Mouse (Mus musculus) forebrain, embryonic 11.5 days (tissue): ENCODE results near the gene Olfr769. TPM values are rescaled to one million over a fixed set of nuclear protein-coding genes. Genes with fewer than 3 reads are reported as not detected.

Source experiments
- polyA plus RNA-seq: library from polyadenylated mRNA; unstranded; fragments of >200 nt; fragmentation: Nextera tagmentation; extraction: Ambion mirVana; gene quantifications from 2 replicates; pipeline ENCODE4 v1.2.1, GENCODE M21; 2014

Gene Olfr769
- polyA plus RNA-seq, 1 experiment from 2014 or later: not detected

Other genes starting within 250 kb of the Olfr769 start
- 10.5 and 11.7 TPM in 2 replicates for gene Gdf11, start 226.1 kb downstream of the Olfr769 start, polyA plus RNA-seq
- 144 and 151 TPM in 2 replicates for gene Cd63, start 216.9 kb downstream of the Olfr769 start, polyA plus RNA-seq
- 12.3 and 12.6 TPM in 2 replicates for gene Rdh5, start 195.0 kb downstream of the Olfr769 start, polyA plus RNA-seq
- gene Bloc1s1, start 193.8 kb downstream of the Olfr769 start, polyA plus RNA-seq: 191 and 202 TPM in 2 replicates
- gene Itga7, start 184.0 kb downstream of the Olfr769 start, polyA plus RNA-seq: 0.65 and 0.69 TPM in 2 replicates
- not detected in 2 replicates for gene Mettl7b, start 156.9 kb downstream of the Olfr769 start, polyA plus RNA-seq
- not detected in 2 replicates for gene Olfr9, start 128.4 kb downstream of the Olfr769 start, polyA plus RNA-seq
- gene Olfr763, start 107.1 kb downstream of the Olfr769 start, polyA plus RNA-seq: not detected in 2 replicates
- gene Olfr764-ps1, start 78.0 kb downstream of the Olfr769 start, polyA plus RNA-seq: not detected in 2 replicates
- gene Olfr765, start 67.9 kb downstream of the Olfr769 start, polyA plus RNA-seq: not detected in 2 replicates
- not detected in 2 replicates for gene Olfr766-ps1, start 48.9 kb downstream of the Olfr769 start, polyA plus RNA-seq
- not detected in 2 replicates for gene Olfr767, start 35.0 kb downstream of the Olfr769 start, polyA plus RNA-seq
- not detected in 2 replicates for gene Olfr768, start 18.5 kb downstream of the Olfr769 start, polyA plus RNA-seq
- not detected in 2 replicates for gene Olfr770, start 21.1 kb upstream of the Olfr769 start, polyA plus RNA-seq
- not detected in 2 replicates for gene Olfr771, start 46.9 kb upstream of the Olfr769 start, polyA plus RNA-seq
- gene Olfr772, start 60.1 kb upstream of the Olfr769 start, polyA plus RNA-seq: not detected in 2 replicates
- not detected in 2 replicates for gene Olfr773, start 69.6 kb upstream of the Olfr769 start, polyA plus RNA-seq
- gene Olfr774, start 118.3 kb upstream of the Olfr769 start, polyA plus RNA-seq: not detected in 2 replicates
- not detected in 2 replicates for gene Olfr775, start 130.6 kb upstream of the Olfr769 start, polyA plus RNA-seq
- not detected in 2 replicates for gene Olfr776, start 141.3 kb upstream of the Olfr769 start, polyA plus RNA-seq
- not detected in 2 replicates for gene Olfr777, start 153.6 kb upstream of the Olfr769 start, polyA plus RNA-seq
- not detected in 2 replicates for gene Olfr780, start 200.3 kb upstream of the Olfr769 start, polyA plus RNA-seq
- not detected in 2 replicates for gene Olfr781, start 211.0 kb upstream of the Olfr769 start, polyA plus RNA-seq
- gene Olfr782, start 231.0 kb upstream of the Olfr769 start, polyA plus RNA-seq: not detected in 2 replicates